ENCODE assay signal across 15 mouse cellular contexts in genomic region chr3:152309250-152309645, GRCm38 (mm10). TPM values are rescaled to one million over a fixed set of nuclear protein-coding genes. Genes with fewer than 3 reads are reported as not detected.
DNase-seq lines count a peak whose midpoint lies in the region; ATAC-seq and TF ChIP-seq lines count a peak whose summit lies in the region.
"Had no signal": no experiment of that assay in that cellular context is flagged by ENCODE, and none has a peak within 500 bp of the region (broad histone marks: within the 10 kb centered on the region; RNA-seq: fewer than 3 reads in every experiment).

No protein-coding gene starts in this region.

- H3K4me3 ChIP-seq in heart, adult 2 months, result no peak overlapping the region
- H3K4me3 ChIP-seq in limb, embryonic 12.5 days (replicated peaks), result no peak overlapping the region
- no peak overlapping the region for H3K4me3 ChIP-seq in limb, embryonic 10.5 days
- no peak overlapping the region for H3K4me3 ChIP-seq in heart, postnatal 0 days (ENCODE audit: low read depth, low read length)
- no peak overlapping the region for H3K4me3 ChIP-seq in forebrain, embryonic 10.5 days

- ATAC-seq in limb, embryonic 12.5 days (ENCODE audit: insufficient number of reproducible peaks, insufficient read depth, low FRiP score, low TSS enrichment, low read depth), result no peak
- no peak for ATAC-seq in heart, postnatal 0 days (ENCODE audit: insufficient read depth, low read depth)
- peak; percentile 32 for ATAC-seq in megakaryocyte-erythroid progenitor cell, adult 5-6 weeks (replicated peaks; ENCODE audit: low FRiP score, low TSS enrichment, poor library complexity, severe bottlenecking)
- ATAC-seq: activated CD4-positive, CD25-positive, alpha-beta regulatory T cell, adult 4 months had no signal

- TF ChIP-seq POLR2A in heart, adult 2 months (IDR thresholded peaks at IDR 0.05; ENCODE audit: insufficient read depth, low read depth, low read length), result no peak

- H3K9ac ChIP-seq in heart, adult 2 months (ENCODE audit: low read depth, low read length), result no peak overlapping the region; the same call in 1 of the 2 replicates
- no peak overlapping the region for H3K9ac ChIP-seq in limb, embryonic 12.5 days (replicated peaks)
- H3K9ac ChIP-seq in heart, postnatal 0 days (replicated peaks; ENCODE audit: low read depth, low read length), result peak overlapping the region; percentile 10; the same call in 1 of the 2 replicates

- H3K27ac ChIP-seq in heart, adult 2 months, result peak overlapping the region; percentile 70
- peak overlapping the region; percentile 41; the same call in 1 of the 2 replicates for H3K27ac ChIP-seq in limb, embryonic 12.5 days
- H3K27ac ChIP-seq in limb, embryonic 10.5 days, result no peak overlapping the region
- H3K27ac ChIP-seq in heart, postnatal 0 days (ENCODE audit: low read depth), result peak overlapping the region; percentile 90
- no peak overlapping the region for H3K27ac ChIP-seq in forebrain, embryonic 10.5 days

- H3K4me1 ChIP-seq in heart, adult 2 months (ENCODE audit: control insufficient read depth, insufficient read depth, low read length), result peaks cover 10% of the 10 kb centered on the region
- H3K4me1 ChIP-seq in limb, embryonic 12.5 days (replicated peaks), result peaks cover 12% of the 10 kb centered on the region
- H3K4me1 ChIP-seq in limb, embryonic 10.5 days, result peaks cover 7% of the 10 kb centered on the region; the same call in 1 of the 2 replicates
- H3K4me1 ChIP-seq in heart, postnatal 0 days (ENCODE audit: control insufficient read depth, insufficient read depth), result peaks cover 43% of the 10 kb centered on the region
- no peaks in the 10 kb centered on the region for H3K4me1 ChIP-seq in forebrain, embryonic 10.5 days

- no peaks in the 10 kb centered on the region for H3K79me2 ChIP-seq in heart, adult 2 months (replicated peaks; ENCODE audit: control insufficient read depth, insufficient read depth, low read length)

- no peak overlapping the region for H3K4me2 ChIP-seq in limb, embryonic 12.5 days
- no peak overlapping the region for H3K4me2 ChIP-seq in heart, postnatal 0 days (ENCODE audit: low read depth, low read length)

- no peaks in the 10 kb centered on the region for H3K9me3 ChIP-seq in limb, embryonic 12.5 days
- H3K9me3 ChIP-seq in limb, embryonic 10.5 days (replicated peaks), result no peaks in the 10 kb centered on the region
- H3K9me3 ChIP-seq in heart, postnatal 0 days (replicated peaks; ENCODE audit: control insufficient read depth, low read length), result no peaks in the 10 kb centered on the region
- no peaks in the 10 kb centered on the region for H3K9me3 ChIP-seq in forebrain, embryonic 10.5 days

- DNase-seq in heart, adult 2 months, result no peak
- no peak for DNase-seq in heart, postnatal 14 days
- no peak for DNase-seq in limb, embryonic 10.5 days (ENCODE audit: low spot score)
- DNase-seq in heart, postnatal 0 days (ENCODE audit: low spot score), result peak; percentile 67
- DNase-seq in forebrain, embryonic 10.5 days (ENCODE audit: extremely low spot score, low spot score), result no peak
- DNase-seq in left cerebral cortex, postnatal 4 days, result no peak
- DNase-seq: cerebellum, adult 9-11 months; kidney, adult 8-10 months; layer of hippocampus, postnatal 36 days; midbrain, embryonic 14.5 days; thymus, postnatal 25 days had no signal

- no peak for TF ChIP-seq EP300 in heart, adult 2 months (IDR thresholded peaks at IDR 0.05; ENCODE audit: insufficient read depth, low read depth, low read length)
- TF ChIP-seq EP300 in heart, postnatal 0 days (IDR thresholded peaks at IDR 0.05; ENCODE audit: low read depth), result no peak

- no peaks in the 10 kb centered on the region for H3K27me3 ChIP-seq in heart, adult 2 months (ENCODE audit: control insufficient read depth, insufficient read depth, low read length)
- no peaks in the 10 kb centered on the region for H3K27me3 ChIP-seq in limb, embryonic 12.5 days
- no peaks in the 10 kb centered on the region for H3K27me3 ChIP-seq in limb, embryonic 10.5 days (ENCODE audit: low read depth, poor library complexity, severe bottlenecking)
- no peaks in the 10 kb centered on the region for H3K27me3 ChIP-seq in heart, postnatal 0 days (ENCODE audit: control insufficient read depth, insufficient read depth, low read length)
- H3K27me3 ChIP-seq in forebrain, embryonic 10.5 days (ENCODE audit: poor library complexity, severe bottlenecking), result no peaks in the 10 kb centered on the region

- H3K36me3 ChIP-seq in heart, adult 2 months (ENCODE audit: control insufficient read depth, insufficient read depth, low read length), result peaks cover 3% of the 10 kb centered on the region
- H3K36me3 ChIP-seq in limb, embryonic 12.5 days, result peaks cover 32% of the 10 kb centered on the region
- H3K36me3 ChIP-seq in limb, embryonic 10.5 days, result peaks cover 39% of the 10 kb centered on the region
- H3K36me3 ChIP-seq in heart, postnatal 0 days (replicated peaks; ENCODE audit: control insufficient read depth, insufficient read depth, low read length), result 0 out of 2 replicates have a peak, but pooled peaks cover 3% of the 10 kb centered on the region
- peaks cover 54% of the 10 kb centered on the region for H3K36me3 ChIP-seq in forebrain, embryonic 10.5 days (replicated peaks)

- WGBS in heart, adult 2 months, result 61% methylated on average over 9 of the region's 9 CpGs
- 92% methylated on average over 9 of the region's 9 CpGs for WGBS in limb, embryonic 12.5 days
- WGBS in limb, embryonic 10.5 days, result 91% methylated on average over 9 of the region's 9 CpGs
- 54% methylated on average over 9 of the region's 9 CpGs for WGBS in heart, postnatal 0 days
- WGBS in forebrain, embryonic 10.5 days, result 90% methylated on average over 9 of the region's 9 CpGs

- TF ChIP-seq CTCF in heart, adult 2 months (IDR thresholded peaks at IDR 0.05), result no peak
- 0 out of 2 replicates have a peak, but pooled peaks have one; percentile 1 for TF ChIP-seq CTCF in heart, postnatal 0 days (IDR thresholded peaks at IDR 0.05; ENCODE audit: low read depth)

- intact Hi-C loops in heart, adult 2 months (cut with DNase I), result no loop called here
- intact Hi-C loops in heart, postnatal 14 days (cut with DNase I), result loop anchor here (2.0 kb wide), 1 partner anchor 48 kb away; no protein-coding TSS in a partner anchor
- intact Hi-C loops in left cerebral cortex, postnatal 4 days (cut with DNase I), result no loop called here

RNA-seq across cellular contexts. Expression of gene Miga1, which starts 31.0 kb away (rescaled TPM):
- 10 to 100 TPM; 11.0 to 12.6 TPM for total RNA-seq in heart, adult 2 months (2021)
- 4.2 and 10.2 TPM in 2 replicates for polyA plus RNA-seq in heart, adult 2 months (2012; rRNA removed)
- total RNA-seq in heart, postnatal 14 days (2021), result 10 to 100 TPM; 10.8 to 12.4 TPM
- 22.2 and 24.9 TPM in 2 replicates for polyA plus RNA-seq in limb, embryonic 12.5 days (2016; fragmentation: Nextera tagmentation; extraction: Ambion mirVana)
- 16.8 and 21.5 TPM in 2 replicates for polyA plus RNA-seq in limb, embryonic 10.5 days (2016; fragmentation: Nextera tagmentation; extraction: Ambion mirVana)
- total RNA-seq in heart, postnatal 0 days (2014; rRNA removed; ENCODE audit: low replicate concordance), result 6.8 and 9.8 TPM in 2 replicates
- polyA plus RNA-seq in heart, postnatal 0 days (2015; fragmentation: Nextera tagmentation; extraction: Ambion mirVana), result 8.7 and 9.0 TPM in 2 replicates
- total RNA-seq in megakaryocyte-erythroid progenitor cell, adult 5-6 weeks (2014; fragmentation: Nextera tagmentation), result 16.9 and 18.8 TPM in 2 replicates
- total RNA-seq in megakaryocyte-erythroid progenitor cell, adult 5-6 weeks (2017), result 18.9 and 26.8 TPM in 2 replicates
- 19.3 and 22.1 TPM in 2 replicates for polyA plus RNA-seq in forebrain, embryonic 10.5 days (2016; fragmentation: Nextera tagmentation; extraction: Ambion mirVana)
- 10 to 100 TPM; 49.6 to 52.0 TPM for total RNA-seq in left cerebral cortex, postnatal 4 days (2021)

RNA-seq across cellular contexts. Expression of gene Usp33, which starts 37.0 kb away (rescaled TPM):
- total RNA-seq in heart, adult 2 months (2021), result 10 to 100 TPM; 23.1 to 24.3 TPM
- polyA plus RNA-seq in heart, adult 2 months (2012; rRNA removed), result 9.0 and 19.6 TPM in 2 replicates
- total RNA-seq in heart, postnatal 14 days (2021), result 10 to 100 TPM; 29.1 to 30.9 TPM
- 53.8 and 54.8 TPM in 2 replicates for polyA plus RNA-seq in limb, embryonic 12.5 days (2016; fragmentation: Nextera tagmentation; extraction: Ambion mirVana)
- 46.4 and 52.0 TPM in 2 replicates for polyA plus RNA-seq in limb, embryonic 10.5 days (2016; fragmentation: Nextera tagmentation; extraction: Ambion mirVana)
- total RNA-seq in heart, postnatal 0 days (2014; rRNA removed; ENCODE audit: low replicate concordance), result 16.6 and 21.7 TPM in 2 replicates
- 16.4 and 17.2 TPM in 2 replicates for polyA plus RNA-seq in heart, postnatal 0 days (2015; fragmentation: Nextera tagmentation; extraction: Ambion mirVana)
- total RNA-seq in megakaryocyte-erythroid progenitor cell, adult 5-6 weeks (2014; fragmentation: Nextera tagmentation), result 56.1 and 105 TPM in 2 replicates
- 93.4 and 95.7 TPM in 2 replicates for total RNA-seq in megakaryocyte-erythroid progenitor cell, adult 5-6 weeks (2017)
- 47.4 and 47.8 TPM in 2 replicates for polyA plus RNA-seq in forebrain, embryonic 10.5 days (2016; fragmentation: Nextera tagmentation; extraction: Ambion mirVana)
- total RNA-seq in left cerebral cortex, postnatal 4 days (2021), result 100 to 1,000 TPM; 120 to 129 TPM

RNA-seq across cellular contexts. Expression of gene Nexn, which starts 43.1 kb away (rescaled TPM):
- total RNA-seq in heart, adult 2 months (2021), result 100 to 1,000 TPM; 316 to 339 TPM
- 16.4 and 27.2 TPM in 2 replicates for polyA plus RNA-seq in heart, adult 2 months (2012; rRNA removed)
- 100 to 1,000 TPM; 297 to 301 TPM for total RNA-seq in heart, postnatal 14 days (2021)
- 14.0 and 17.0 TPM in 2 replicates for polyA plus RNA-seq in limb, embryonic 12.5 days (2016; fragmentation: Nextera tagmentation; extraction: Ambion mirVana)
- 3.0 and 3.1 TPM in 2 replicates for polyA plus RNA-seq in limb, embryonic 10.5 days (2016; fragmentation: Nextera tagmentation; extraction: Ambion mirVana)
- 32.1 and 88.6 TPM in 2 replicates for total RNA-seq in heart, postnatal 0 days (2014; rRNA removed; ENCODE audit: low replicate concordance)
- 314 and 316 TPM in 2 replicates for polyA plus RNA-seq in heart, postnatal 0 days (2015; fragmentation: Nextera tagmentation; extraction: Ambion mirVana)
- not detected in 2 replicates for total RNA-seq in megakaryocyte-erythroid progenitor cell, adult 5-6 weeks (2014; fragmentation: Nextera tagmentation)
- total RNA-seq in megakaryocyte-erythroid progenitor cell, adult 5-6 weeks (2017), result 1.3 and 1.8 TPM in 2 replicates
- polyA plus RNA-seq in forebrain, embryonic 10.5 days (2016; fragmentation: Nextera tagmentation; extraction: Ambion mirVana), result 2.8 and 3.8 TPM in 2 replicates
- total RNA-seq in left cerebral cortex, postnatal 4 days (2021), result 1 to 10 TPM; 2.4 to 6.0 TPM
- polyA plus RNA-seq: liver, adult 2 months had no signal

Comparison
In these comparisons a context has a peak if more than half of its experiments do, and no peak if none do; other contexts are left out.
1. H3K27ac ChIP-seq: peak in heart, adult 2 months (single experiment), limb, embryonic 12.5 days (single experiment) and heart, postnatal 0 days (single experiment); none in limb, embryonic 10.5 days (single experiment) and forebrain, embryonic 10.5 days (single experiment).